Mouse (Mus musculus) limb, embryonic 12.5 days (tissue): ENCODE data around the gene Prr12. TPM values are rescaled to one million over a fixed set of nuclear protein-coding genes. Genes with fewer than 3 reads are reported as not detected.

Source experiments
- microRNA-seq: library from miRNA; unstranded; fragments of <30 nt; microRNA quantifications from one replicate; pipeline ENCODE4, GENCODE M21; 2017
- polyA plus RNA-seq: library from polyadenylated mRNA; unstranded; fragments of >200 nt; fragmentation: Nextera tagmentation; extraction: Ambion mirVana; gene quantifications from 2 replicates; pipeline ENCODE4 v1.2.1, GENCODE M21; 2016

The Prr12 gene
- polyA plus RNA-seq, 1 experiment from 2014 or later = 15.0 TPM

Small RNAs within 50 kb of the gene (microRNA-seq; reads per million reads assigned to microRNA genes)
- not detected for gene Mir7054

Other genes starting within 250 kb of the Prr12 start
- 105 and 114 TPM in 2 replicates for gene Nup62, start 236.8 kb downstream of the Prr12 start, polyA plus RNA-seq
- 1.5 and 2.5 TPM in 2 replicates for gene Il4i1, start 236.5 kb downstream of the Prr12 start, polyA plus RNA-seq
- gene Atf5, start 236.2 kb downstream of the Prr12 start, polyA plus RNA-seq = 3.7 and 4.1 TPM in 2 replicates
- gene Akt1s1, start 203.9 kb downstream of the Prr12 start, polyA plus RNA-seq = 106 and 110 TPM in 2 replicates
- gene Tbc1d17, start 203.8 kb downstream of the Prr12 start, polyA plus RNA-seq = 84.7 and 96.2 TPM in 2 replicates
- 35.5 and 37.3 TPM in 2 replicates for gene Pnkp, start 195.7 kb downstream of the Prr12 start, polyA plus RNA-seq
- gene Ptov1, start 183.1 kb downstream of the Prr12 start, polyA plus RNA-seq = 615 and 666 TPM in 2 replicates
- gene Med25, start 160.2 kb downstream of the Prr12 start, polyA plus RNA-seq = 116 and 127 TPM in 2 replicates
- gene Fuz, start 156.8 kb downstream of the Prr12 start, polyA plus RNA-seq = 21.6 and 24.8 TPM in 2 replicates
- 74.2 and 77.6 TPM in 2 replicates for gene Ap2a1, start 123.4 kb downstream of the Prr12 start, polyA plus RNA-seq
- 0.11 TPM in 1 of 2 replicates, not detected in the other for gene Tsks, start 109.7 kb downstream of the Prr12 start, polyA plus RNA-seq
- 27.8 and 29.9 TPM in 2 replicates for gene Cpt1c, start 78.0 kb downstream of the Prr12 start, polyA plus RNA-seq
- 704 and 706 TPM in 2 replicates for gene Prmt1, start 66.3 kb downstream of the Prr12 start, polyA plus RNA-seq
- gene Irf3, start 55.2 kb downstream of the Prr12 start, polyA plus RNA-seq = 90.9 and 97.2 TPM in 2 replicates
- gene Bcl2l12, start 54.2 kb downstream of the Prr12 start, polyA plus RNA-seq = 87.3 and 96.8 TPM in 2 replicates
- 42.1 and 46.9 TPM in 2 replicates for gene Scaf1, start 36.5 kb downstream of the Prr12 start, polyA plus RNA-seq
- gene Rras, start 34.9 kb downstream of the Prr12 start, polyA plus RNA-seq = 20.8 and 21.4 TPM in 2 replicates
- gene Nosip, start 9.5 kb upstream of the Prr12 start, polyA plus RNA-seq = 60.6 and 69.7 TPM in 2 replicates
- 21.2 and 21.7 TPM in 2 replicates for gene Prrg2, start 9.8 kb upstream of the Prr12 start, polyA plus RNA-seq
- gene Rcn3, start 39.3 kb upstream of the Prr12 start, polyA plus RNA-seq = 261 and 271 TPM in 2 replicates
- 12.3 and 13.4 TPM in 2 replicates for gene Fcgrt, start 51.0 kb upstream of the Prr12 start, polyA plus RNA-seq
- gene Rps11, start 71.6 kb upstream of the Prr12 start, polyA plus RNA-seq = 1,572 and 1,576 TPM in 2 replicates
- 1,352 and 1,447 TPM in 2 replicates for gene Rpl13a, start 75.9 kb upstream of the Prr12 start, polyA plus RNA-seq
- gene Gm45713, start 83.3 kb upstream of the Prr12 start, polyA plus RNA-seq = 0.32 TPM in 1 of 2 replicates, not detected in the other
- 0.71 and 0.83 TPM in 2 replicates for gene Flt3l, start 83.6 kb upstream of the Prr12 start, polyA plus RNA-seq
- 91.8 and 93.0 TPM in 2 replicates for gene Pih1d1, start 101.4 kb upstream of the Prr12 start, polyA plus RNA-seq
- 51.4 and 53.8 TPM in 2 replicates for gene Aldh16a1, start 101.7 kb upstream of the Prr12 start, polyA plus RNA-seq
- gene Slc17a7, start 111.1 kb upstream of the Prr12 start, polyA plus RNA-seq = 0.17 and 0.25 TPM in 2 replicates
- gene Gfy, start 126.7 kb upstream of the Prr12 start, polyA plus RNA-seq = not detected in 2 replicates
- not detected in 2 replicates for gene Pth2, start 128.1 kb upstream of the Prr12 start, polyA plus RNA-seq
- gene Ccdc155, start 152.0 kb upstream of the Prr12 start, polyA plus RNA-seq = 1.0 and 1.7 TPM in 2 replicates
- 0.80 and 1.2 TPM in 2 replicates for gene Dkkl1, start 159.3 kb upstream of the Prr12 start, polyA plus RNA-seq
- 316 and 326 TPM in 2 replicates for gene Tead2, start 162.9 kb upstream of the Prr12 start, polyA plus RNA-seq
- 1.6 TPM in 2 replicates for gene Cd37, start 186.2 kb upstream of the Prr12 start, polyA plus RNA-seq
- 0.18 and 0.42 TPM in 2 replicates for gene Slc6a16, start 188.2 kb upstream of the Prr12 start, polyA plus RNA-seq
- gene Slc6a21, start 224.6 kb upstream of the Prr12 start, polyA plus RNA-seq = not detected in 2 replicates